Mouse (Mus musculus): ENCODE measurements around the gene Map6. TPM values are rescaled to one million over a fixed set of nuclear protein-coding genes. Genes with fewer than 3 reads are reported as not detected.

Map6 gene
- polyA plus RNA-seq, 1 experiment from 2014 or later = 118 TPM

DNA sequence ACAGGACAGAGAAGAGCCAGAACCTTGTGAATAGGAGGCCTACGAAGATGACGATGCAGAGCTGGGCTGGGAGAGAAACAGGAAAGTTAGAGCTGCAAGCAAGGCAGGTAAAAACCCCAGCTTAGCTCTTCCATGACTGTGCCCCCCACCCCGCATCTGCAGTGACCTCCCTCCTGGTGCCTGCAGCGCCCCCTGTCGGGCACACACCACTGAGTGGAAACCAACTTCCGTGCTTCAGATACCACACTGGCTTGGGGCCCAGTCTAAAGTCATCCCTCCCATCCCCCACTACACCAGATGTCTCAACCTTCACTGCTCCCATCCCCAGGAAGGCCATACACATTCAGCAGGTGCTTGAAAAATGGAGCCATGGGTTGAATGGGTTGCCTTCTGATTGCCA, 34.7 kb upstream of the Map6 start:
- WGBS = 68% methylated on average over 6 of the region's 6 CpGs
- no peak for ATAC-seq (ENCODE audit: low read depth)
- H3K9ac ChIP-seq (replicated peaks; ENCODE audit: low read depth, low read length) = no peak overlapping the region

GRCm38 (mm10) chr7:99234916-99235315, 32.3 kb upstream of the Map6 start:
- no peak overlapping the region for H3K27ac ChIP-seq (ENCODE audit: low read depth, low read length)
- 30% methylated on average over 2 of the region's 2 CpGs for WGBS

More for the DNA sequence above, 34.7 kb upstream of the Map6 start:
- no peak overlapping the region for H3K4me3 ChIP-seq (ENCODE audit: low read depth, low read length)
- no peaks in the 10 kb centered on the region for H3K9me3 ChIP-seq (ENCODE audit: control insufficient read depth, low read length)
- H3K4me2 ChIP-seq (ENCODE audit: low read depth, low read length) = no peak overlapping the region
- H3K4me1 ChIP-seq (ENCODE audit: control insufficient read depth, insufficient read depth, low read length) = no peaks in the 10 kb centered on the region
- no peaks in the 10 kb centered on the region for H3K36me3 ChIP-seq (ENCODE audit: control insufficient read depth, insufficient read depth, low read length)
- H3K27ac ChIP-seq (ENCODE audit: low read depth, low read length) = no peak overlapping the region
- H3K27me3 ChIP-seq (ENCODE audit: control insufficient read depth, insufficient read depth, low read length) = no peaks in the 10 kb centered on the region

DNA sequence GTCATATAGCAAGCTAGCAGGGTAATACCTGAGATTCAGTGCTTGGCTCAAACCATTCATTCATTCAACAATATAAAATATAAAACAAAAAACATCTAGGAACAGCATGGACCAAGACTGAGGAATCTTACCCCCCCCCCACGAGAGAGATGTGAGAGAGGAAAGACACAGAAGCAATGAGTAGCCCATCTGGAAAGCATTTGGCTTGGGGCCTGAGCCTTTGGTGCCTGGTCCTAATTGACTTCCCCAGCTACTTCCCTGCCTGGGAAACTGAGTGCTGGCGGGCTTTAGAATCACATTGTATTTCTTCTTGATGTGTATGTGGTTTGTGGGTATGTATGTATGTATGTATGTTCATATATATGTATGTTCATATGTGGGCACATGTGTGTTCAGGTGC, 31.6 kb upstream of the Map6 start:
- no peaks in the 10 kb centered on the region for H3K36me3 ChIP-seq (ENCODE audit: control insufficient read depth, insufficient read depth, low read length)
- H3K9me3 ChIP-seq (ENCODE audit: control insufficient read depth, low read length) = no peaks in the 10 kb centered on the region
- 83% methylated on average over 2 of the region's 2 CpGs for WGBS
- H3K4me3 ChIP-seq (ENCODE audit: low read depth, low read length) = no peak overlapping the region
- H3K4me2 ChIP-seq (ENCODE audit: low read depth, low read length) = no peak overlapping the region
- H3K9ac ChIP-seq (replicated peaks; ENCODE audit: low read depth, low read length) = no peak overlapping the region
- no peaks in the 10 kb centered on the region for H3K27me3 ChIP-seq (ENCODE audit: control insufficient read depth, insufficient read depth, low read length)
- no peaks in the 10 kb centered on the region for H3K4me1 ChIP-seq (ENCODE audit: control insufficient read depth, insufficient read depth, low read length)
- ATAC-seq (ENCODE audit: low read depth) = no peak
- H3K27ac ChIP-seq (ENCODE audit: low read depth, low read length) = no peak overlapping the region

More at GRCm38 (mm10) chr7:99234916-99235315, 32.3 kb upstream of the Map6 start:
- H3K27me3 ChIP-seq (ENCODE audit: control insufficient read depth, insufficient read depth, low read length) = no peaks in the 10 kb centered on the region
- no peak overlapping the region for H3K4me3 ChIP-seq (ENCODE audit: low read depth, low read length)
- ATAC-seq (ENCODE audit: low read depth) = no peak
- H3K36me3 ChIP-seq (ENCODE audit: control insufficient read depth, insufficient read depth, low read length) = no peaks in the 10 kb centered on the region
- no peaks in the 10 kb centered on the region for H3K4me1 ChIP-seq (ENCODE audit: control insufficient read depth, insufficient read depth, low read length)
- no peak overlapping the region for H3K9ac ChIP-seq (replicated peaks; ENCODE audit: low read depth, low read length)
- H3K9me3 ChIP-seq (ENCODE audit: control insufficient read depth, low read length) = no peaks in the 10 kb centered on the region
- H3K4me2 ChIP-seq (ENCODE audit: low read depth, low read length) = no peak overlapping the region

GRCm38 (mm10) chr7:99236888-99237660, 30.2 kb upstream of the Map6 start:
- Histone ChIP-seq H3K27me3 (ENCODE audit: control insufficient read depth, insufficient read depth, low read length) (no peaks in the 10 kb centered on the region), H3K27ac (ENCODE audit: low read depth, low read length) (no peak overlapping the region), H3K9me3 (ENCODE audit: control insufficient read depth, low read length) (no peaks in the 10 kb centered on the region), H3K4me2 (ENCODE audit: low read depth, low read length) (no peak overlapping the region), H3K4me1 (ENCODE audit: control insufficient read depth, insufficient read depth, low read length) (no peaks in the 10 kb centered on the region), H3K36me3 (ENCODE audit: control insufficient read depth, insufficient read depth, low read length) (no peaks in the 10 kb centered on the region), H3K9ac (replicated peaks; ENCODE audit: low read depth, low read length) (no peak overlapping the region), H3K4me3 (ENCODE audit: low read depth, low read length) (no peak overlapping the region)
- ATAC-seq (ENCODE audit: low read depth) = no peak
- 19% methylated on average over 8 of the region's 8 CpGs for WGBS

- Histone ChIP-seq H3K27ac (ENCODE audit: low read depth, low read length) (no peak within 1 kb of the TSS), H3K9ac (replicated peaks; ENCODE audit: low read depth, low read length) (no peak within 1 kb of the TSS), H3K36me3 (ENCODE audit: control insufficient read depth, insufficient read depth, low read length) (no peaks in the 10 kb centered on the region), H3K4me1 (ENCODE audit: control insufficient read depth, insufficient read depth, low read length) (no peaks in the 10 kb centered on the region), H3K4me2 (ENCODE audit: low read depth, low read length) (no peak within 1 kb of the TSS), H3K4me3 (ENCODE audit: low read depth, low read length) (no peak within 1 kb of the TSS), H3K27me3 (ENCODE audit: control insufficient read depth, insufficient read depth, low read length) (no peaks in the 10 kb centered on the region), H3K9me3 (ENCODE audit: control insufficient read depth, low read length) (no peaks in the 10 kb centered on the region)
- no peak for ATAC-seq (ENCODE audit: low read depth)
- WGBS = 10% methylated on average over 13 of the region's 13 CpGs
Measured at GRCm38 (mm10) chr7:99238417-99238816, 28.8 kb upstream of the Map6 start, which contains the start of gene Mogat2. Gene Mogat2 (minus strand): TSS chr7:99238619.

DNA sequence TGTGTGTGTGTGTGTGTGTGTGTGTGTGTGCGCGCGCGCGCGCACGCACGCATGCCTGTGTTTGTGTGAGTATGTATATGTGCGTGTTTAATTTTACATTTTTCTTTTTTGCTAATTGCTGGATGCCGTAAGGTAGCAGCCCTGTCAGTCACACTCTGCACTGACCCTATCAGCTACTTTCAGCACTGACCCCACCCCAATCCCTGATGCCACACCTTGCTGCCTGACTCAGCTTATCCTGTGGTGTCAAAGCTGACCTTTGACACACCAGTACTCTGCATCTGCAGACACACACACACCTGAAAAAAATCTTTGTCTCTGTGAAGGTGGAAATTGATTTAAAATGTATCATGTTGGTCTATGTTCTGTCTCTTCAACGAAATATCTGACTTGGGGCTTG, 25.1 kb upstream of the Map6 start:
- Histone ChIP-seq H3K9me3 (ENCODE audit: control insufficient read depth, low read length) (no peaks in the 10 kb centered on the region), H3K27ac (ENCODE audit: low read depth, low read length) (no peak overlapping the region), H3K4me2 (ENCODE audit: low read depth, low read length) (no peak overlapping the region), H3K4me3 (ENCODE audit: low read depth, low read length) (no peak overlapping the region), H3K36me3 (ENCODE audit: control insufficient read depth, insufficient read depth, low read length) (no peaks in the 10 kb centered on the region), H3K9ac (replicated peaks; ENCODE audit: low read depth, low read length) (no peak overlapping the region), H3K4me1 (ENCODE audit: control insufficient read depth, insufficient read depth, low read length) (no peaks in the 10 kb centered on the region), H3K27me3 (ENCODE audit: control insufficient read depth, insufficient read depth, low read length) (no peaks in the 10 kb centered on the region)
- no peak for ATAC-seq (ENCODE audit: low read depth)
- 99% methylated on average over 11 of the region's 11 CpGs for WGBS

DNA sequence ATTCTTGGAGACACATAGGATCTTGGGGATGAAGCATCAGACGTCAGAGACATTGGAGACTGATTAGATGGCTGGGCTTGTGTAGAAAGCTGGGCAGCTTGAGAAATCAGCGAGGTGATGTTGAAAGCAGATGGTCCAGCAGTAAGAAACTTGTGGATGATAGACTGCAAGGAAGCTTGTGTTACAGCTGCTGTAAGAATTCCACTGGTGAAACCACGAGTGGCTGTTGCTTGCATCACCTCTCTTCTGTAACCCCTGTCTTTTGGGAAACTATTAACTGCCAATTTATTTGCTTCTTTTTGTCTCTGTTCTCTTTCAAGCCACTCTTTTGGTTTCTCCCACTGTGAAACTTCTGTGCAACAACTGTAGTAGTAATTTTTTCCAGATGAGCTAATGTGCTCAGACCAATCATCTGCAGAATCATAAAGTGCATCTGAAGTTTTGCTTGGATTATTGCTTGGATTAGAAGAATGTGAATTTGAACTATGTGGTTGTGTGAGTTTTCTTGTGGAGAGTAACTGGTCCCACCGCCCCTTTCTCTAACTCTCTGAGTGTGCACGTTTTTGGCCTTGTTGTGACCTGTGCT, 19.0 kb upstream of the Map6 start:
- Histone ChIP-seq H3K4me2 (ENCODE audit: low read depth, low read length) (no peak overlapping the region), H3K27me3 (ENCODE audit: control insufficient read depth, insufficient read depth, low read length) (no peaks in the 10 kb centered on the region), H3K9me3 (ENCODE audit: control insufficient read depth, low read length) (no peaks in the 10 kb centered on the region), H3K27ac (ENCODE audit: low read depth, low read length) (no peak overlapping the region), H3K9ac (replicated peaks; ENCODE audit: low read depth, low read length) (no peak overlapping the region), H3K4me3 (ENCODE audit: low read depth, low read length) (no peak overlapping the region), H3K36me3 (ENCODE audit: control insufficient read depth, insufficient read depth, low read length) (no peaks in the 10 kb centered on the region), H3K4me1 (ENCODE audit: control insufficient read depth, insufficient read depth, low read length) (no peaks in the 10 kb centered on the region)
- no peak for ATAC-seq (ENCODE audit: low read depth)
- 41% methylated on average over 5 of the region's 5 CpGs for WGBS

- no peak overlapping the region for H3K27ac ChIP-seq (ENCODE audit: low read depth, low read length)
- peak overlapping the region; percentile 32 for H3K4me3 ChIP-seq (ENCODE audit: low read depth, low read length)
- no peaks in the 10 kb centered on the region for H3K36me3 ChIP-seq (ENCODE audit: control insufficient read depth, insufficient read depth, low read length)
- WGBS = under 1% methylated on average over 37 of the region's 44 CpGs
- no peaks in the 10 kb centered on the region for H3K9me3 ChIP-seq (ENCODE audit: control insufficient read depth, low read length)
- peak overlapping the region; percentile 46; the same call in 1 of the 2 replicates for H3K9ac ChIP-seq (replicated peaks; ENCODE audit: low read depth, low read length)
- no peaks in the 10 kb centered on the region for H3K27me3 ChIP-seq (ENCODE audit: control insufficient read depth, insufficient read depth, low read length)
- H3K4me1 ChIP-seq (ENCODE audit: control insufficient read depth, insufficient read depth, low read length) = no peaks in the 10 kb centered on the region
- peak overlapping the region; percentile 66 for H3K4me2 ChIP-seq (ENCODE audit: low read depth, low read length)
- ATAC-seq (ENCODE audit: low read depth) = peak; percentile 61; the same call in 1 of the 2 replicates
Measured at GRCm38 (mm10) chr7:99248906-99249581, 18.2 kb upstream of the Map6 start.

DNA sequence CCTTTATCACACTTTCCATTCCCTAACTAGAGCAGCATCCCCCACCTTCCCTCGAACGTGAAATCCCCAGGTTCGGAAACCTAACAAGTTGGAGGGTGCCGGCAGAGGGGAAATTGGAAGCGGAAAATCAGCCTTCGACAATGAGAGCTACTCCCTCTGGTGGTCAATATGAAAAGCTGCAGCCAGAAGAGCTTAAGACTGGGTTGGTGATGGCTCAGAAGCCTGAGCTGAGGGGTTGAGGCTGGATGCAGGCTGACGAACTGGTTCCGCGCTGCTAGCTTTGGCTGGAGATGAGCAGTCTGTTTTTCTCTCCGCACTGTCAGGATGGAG, 17.7 kb upstream of the Map6 start:
- H3K27ac ChIP-seq (ENCODE audit: low read depth, low read length) = no peak overlapping the region
- no peaks in the 10 kb centered on the region for H3K36me3 ChIP-seq (ENCODE audit: control insufficient read depth, insufficient read depth, low read length)
- no peaks in the 10 kb centered on the region for H3K9me3 ChIP-seq (ENCODE audit: control insufficient read depth, low read length)
- no peaks in the 10 kb centered on the region for H3K27me3 ChIP-seq (ENCODE audit: control insufficient read depth, insufficient read depth, low read length)
- no peak overlapping the region for H3K9ac ChIP-seq (replicated peaks; ENCODE audit: low read depth, low read length)
- ATAC-seq (ENCODE audit: low read depth) = peak; percentile 75; the same call in 1 of the 2 replicates
- WGBS = 1% methylated on average over 10 of the region's 10 CpGs
- H3K4me1 ChIP-seq (ENCODE audit: control insufficient read depth, insufficient read depth, low read length) = no peaks in the 10 kb centered on the region
- peak overlapping the region; percentile 32 for H3K4me3 ChIP-seq (ENCODE audit: low read depth, low read length)
- H3K4me2 ChIP-seq (ENCODE audit: low read depth, low read length) = peak overlapping the region; percentile 66
